Mouse (Mus musculus): ENCODE data around the gene Ppm1k. TPM values are rescaled to one million over a fixed set of nuclear protein-coding genes. Genes with fewer than 3 reads are reported as not detected.
"Not testable (repeated sequence)": the region's sequence is repeated elsewhere in the genome, so short reads cannot be mapped to it uniquely, and the experiment has no call there.

The Ppm1k gene
- total RNA-seq (2021), result 10 to 100 TPM; 34.1 to 45.0 TPM
- long read RNA-seq, experiment 1, full-length matches to known transcripts, result 7 of 16 reads
- long read RNA-seq, experiment 1, partial matches to known transcripts, result 2 of 16 reads
- long read RNA-seq, experiment 1, other reads (novel, unspliced or antisense), result 7 of 16 reads
- long read RNA-seq, experiment 2, full-length matches to known transcripts, result 2 of 5 reads
- long read RNA-seq, experiment 2, partial matches to known transcripts, result 1 of 5 reads
- long read RNA-seq, experiment 2, other reads (novel, unspliced or antisense), result 2 of 5 reads

- DNase-seq, result peak; percentile 98
Observed at GRCm38 (mm10) chr6:57535386-57535936, at the start of gene Ppm1k. Gene Ppm1k, minus strand, starts transcription at chr6:57535468.

- DNase-seq, result no peak
Observed at GRCm38 (mm10) chr6:57582356-57582755, 47.1 kb upstream of the Ppm1k start.

- no peak for DNase-seq
Observed at GRCm38 (mm10) chr6:57581595-57581994, 46.3 kb upstream of the Ppm1k start.

- DNase-seq, result peak; percentile 85
Observed at GRCm38 (mm10) chr6:57580881-57581548, 45.7 kb upstream of the Ppm1k start, which contains the start of gene Herc6. Gene Herc6, plus strand, starts transcription at chr6:57581000.

- no peak for DNase-seq
Observed at GRCm38 (mm10) chr6:57571587-57571986, 36.3 kb upstream of the Ppm1k start.

- peak; percentile 58 for DNase-seq
Observed at GRCm38 (mm10) chr6:57570170-57570974, 35.1 kb upstream of the Ppm1k start.

- no peak for DNase-seq
Observed at GRCm38 (mm10) chr6:57567630-57568029, 32.4 kb upstream of the Ppm1k start.

- peak; percentile 14 for DNase-seq
Observed at GRCm38 (mm10) chr6:57565452-57565851, 30.2 kb upstream of the Ppm1k start.

- no peak for DNase-seq
Observed at GRCm38 (mm10) chr6:57563454-57563853, 28.2 kb upstream of the Ppm1k start.

GRCm38 (mm10) chr6:57557796-57558317, 22.6 kb upstream of the Ppm1k start:
- no peak for DNase-seq

- DNase-seq, result no peak
Observed at GRCm38 (mm10) chr6:57551211-57551796, 16.0 kb upstream of the Ppm1k start.

GRCm38 (mm10) chr6:57544866-57545265, 9.6 kb upstream of the Ppm1k start:
- DNase-seq, result no peak

- not testable (repeated sequence) for DNase-seq
Observed at GRCm38 (mm10) chr6:57543591-57543990, 8.3 kb upstream of the Ppm1k start.

GRCm38 (mm10) chr6:57541737-57542335, 6.6 kb upstream of the Ppm1k start:
- DNase-seq, result no peak

- DNase-seq, result no peak
Observed at GRCm38 (mm10) chr6:57540950-57541498, 5.8 kb upstream of the Ppm1k start.

- no peak for DNase-seq
Observed at GRCm38 (mm10) chr6:57537887-57538286, 2.6 kb upstream of the Ppm1k start.

GRCm38 (mm10) chr6:57535971-57536669, 852 bp upstream of the Ppm1k start:
- peak; percentile 22 for DNase-seq

- DNase-seq, result peak; percentile 64
Observed at GRCm38 (mm10) chr6:57534611-57535286, 519 bp downstream of the Ppm1k start.

- DNase-seq, result peak; percentile 70
Observed at GRCm38 (mm10) chr6:57534231-57534610, 1.0 kb downstream of the Ppm1k start.

GRCm38 (mm10) chr6:57533410-57533809, 1.9 kb downstream of the Ppm1k start:
- DNase-seq, result no peak

Measured in adrenal gland, postnatal 10 days (tissue).